Mouse (Mus musculus) ES-Bruce4 (cell line): Measurements from ENCODE around the gene Klf15.

Experiments
- CTCF ChIP-seq: IDR thresholded peaks from one replicate; pipeline ENCODE4 v1.8.1; 2011; ENCODE audit warnings: low read depth, low read length
- EP300 ChIP-seq: IDR thresholded peaks from 2 replicates; pipeline ENCODE4 v1.6.1; 2011; ENCODE audit warnings: low read depth, low read length; ENCODE audit not compliant: insufficient read depth
- POLR2A ChIP-seq: IDR thresholded peaks from one replicate; pipeline ENCODE4 v1.8.1; 2011; ENCODE audit warnings: low read length; ENCODE audit not compliant: insufficient read depth

- TF ChIP-seq POLR2A (no peak), CTCF (no peak), EP300 (no peak)
Measured at GRCm38 (mm10) chr6:90472079-90472478, 9.7 kb downstream of the Klf15 start.
